Mouse (Mus musculus) layer of hippocampus, postnatal 36 days (tissue): Measurements from ENCODE around the gene Tmem208. TPM values are rescaled to one million over a fixed set of nuclear protein-coding genes. Genes with fewer than 3 reads are reported as not detected.
A peak's percentile ranks its signal among the peaks of the same experiment; 100 is the strongest.
"Not testable (repeated sequence)": the region's sequence is repeated elsewhere in the genome, so short reads cannot be mapped to it uniquely, and the experiment has no call there.

Experiments used
- DNase-seq, 2 experiments: peaks; one replicate each; pipeline ENCODE4 v3.0.0; 2022
- total RNA-seq, 2 experiments: library from RNA; stranded (reverse); gene quantifications; 2 replicates each; pipeline ENCODE4 v1.2.3; 2021

Gene Tmem208
- total RNA-seq: 10 to 100 TPM; 44.1 to 47.9 TPM

DNA sequence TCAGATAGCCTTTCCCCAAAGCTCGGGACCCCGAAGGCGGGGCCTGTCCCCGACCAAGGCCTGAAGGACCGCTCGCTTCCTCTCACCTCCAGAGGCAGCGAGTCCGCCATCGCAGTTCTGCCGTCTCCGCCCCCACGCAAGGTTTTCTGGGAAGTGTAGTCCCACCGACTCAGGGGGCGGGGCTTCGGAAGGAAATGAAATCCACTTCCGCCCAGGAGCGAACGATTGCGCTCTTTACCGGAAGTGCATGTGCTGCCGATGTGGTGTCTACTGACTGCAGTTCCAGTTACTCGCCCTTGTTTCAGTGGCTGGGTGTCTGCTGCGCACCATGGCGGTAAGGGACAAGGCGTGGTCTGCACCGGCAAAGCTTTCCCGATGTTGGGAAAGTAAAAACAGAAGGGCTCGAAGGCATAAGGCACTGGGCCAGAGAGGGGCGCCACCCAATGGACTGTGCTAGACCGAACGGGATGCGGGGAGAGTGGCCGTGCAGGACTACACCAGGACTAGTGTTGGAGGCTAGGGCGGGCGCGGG is at the start of gene Tmem208, which contains the start of gene Lrrc29:
Gene Tmem208, plus strand, starts transcription at position 214 of the 532 bp plus-strand sequence.
Gene Lrrc29, minus strand, starts transcription at position 138 of the 532 bp plus-strand sequence.
- peak; percentile 96 for DNase-seq

- DNase-seq: peak; percentile 84 to 88
Measured at GRCm38 (mm10) chr8:105278911-105279334, 47.2 kb upstream of the Tmem208 start.

DNA sequence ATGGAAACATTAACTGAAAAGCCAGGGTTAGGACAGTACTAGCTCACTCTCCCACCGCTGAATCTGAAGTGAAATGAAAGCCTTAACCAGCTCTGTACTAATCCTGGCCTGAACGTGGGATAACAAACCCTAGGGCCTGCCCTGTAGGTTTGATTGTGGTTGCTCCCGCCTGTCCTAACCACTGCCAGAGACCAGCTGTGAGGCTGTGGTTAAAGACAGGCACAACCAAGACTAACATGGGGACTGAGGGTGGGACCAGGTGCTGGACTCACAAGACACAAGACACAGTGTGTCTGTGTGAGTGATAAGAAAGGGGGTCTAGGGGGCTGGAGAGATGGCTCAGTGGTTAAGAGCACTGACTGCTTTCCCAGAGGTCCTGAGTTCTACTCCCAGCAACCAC is 45.6 kb upstream of the Tmem208 start:
- DNase-seq: no peak

DNA sequence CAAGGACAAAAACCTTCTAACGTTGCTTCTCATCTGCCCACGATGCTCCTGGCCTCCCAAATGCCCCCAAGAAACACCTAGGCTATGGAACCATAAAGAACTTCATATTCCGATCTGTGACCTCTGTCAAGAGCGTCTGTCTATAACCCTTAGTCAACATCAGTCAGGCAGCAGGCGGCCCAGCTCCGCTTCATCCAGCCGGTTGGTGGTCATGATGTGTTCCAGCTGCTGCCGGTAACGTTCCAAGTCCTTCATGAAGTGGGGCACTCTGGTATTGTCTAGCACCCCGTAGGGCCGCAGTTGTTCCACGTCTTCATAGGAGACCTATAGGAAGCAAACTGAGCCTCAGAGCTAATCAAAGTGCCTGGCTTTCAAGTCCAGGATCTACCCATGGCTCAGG is 44.3 kb upstream of the Tmem208 start:
- no peak for DNase-seq

DNA sequence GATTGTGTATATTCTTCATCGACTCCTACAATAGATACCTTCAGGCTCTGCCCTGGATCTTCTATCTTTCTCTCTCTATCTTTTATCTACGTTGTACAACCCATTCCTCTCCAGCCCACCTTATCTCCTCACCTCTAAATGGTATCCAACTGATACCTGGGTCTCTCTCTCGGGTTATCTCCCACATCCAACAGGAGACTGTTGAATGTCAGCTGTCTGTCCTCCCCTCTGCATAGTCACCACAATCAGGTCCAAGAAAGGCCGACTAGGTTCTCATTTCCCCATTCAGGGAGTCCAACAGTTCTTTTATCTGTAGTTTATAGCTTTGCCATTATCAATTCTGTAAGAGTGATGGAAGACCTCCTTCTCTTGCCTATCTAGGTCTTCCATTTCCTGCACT is 43.9 kb upstream of the Tmem208 start:
- no peak for DNase-seq

DNA sequence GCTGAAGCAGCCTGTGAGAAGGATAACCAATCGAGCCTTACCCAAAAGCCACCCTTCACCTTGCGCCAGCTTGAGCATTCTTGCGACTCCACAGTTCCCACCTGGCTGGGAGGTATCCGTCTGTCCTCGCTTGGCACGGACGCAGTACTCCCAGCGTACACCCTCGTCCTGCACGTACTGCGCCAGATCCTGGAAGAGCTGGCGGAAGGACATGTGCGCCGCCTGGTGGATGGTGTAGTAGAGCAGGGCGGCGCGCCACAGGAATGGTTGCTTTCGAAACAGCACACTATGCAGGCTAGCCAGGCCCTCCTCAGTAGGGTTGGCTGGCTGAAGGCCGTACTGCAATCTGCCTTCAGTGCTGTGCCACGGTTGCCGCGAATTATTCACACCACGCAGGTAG is 43.1 kb upstream of the Tmem208 start:
- DNase-seq: no peak

- DNase-seq: no peak
Measured at GRCm38 (mm10) chr8:105285514-105285913, 40.6 kb upstream of the Tmem208 start.

GRCm38 (mm10) chr8:105286907-105287306 is 39.2 kb upstream of the Tmem208 start:
- no peak for DNase-seq

DNA sequence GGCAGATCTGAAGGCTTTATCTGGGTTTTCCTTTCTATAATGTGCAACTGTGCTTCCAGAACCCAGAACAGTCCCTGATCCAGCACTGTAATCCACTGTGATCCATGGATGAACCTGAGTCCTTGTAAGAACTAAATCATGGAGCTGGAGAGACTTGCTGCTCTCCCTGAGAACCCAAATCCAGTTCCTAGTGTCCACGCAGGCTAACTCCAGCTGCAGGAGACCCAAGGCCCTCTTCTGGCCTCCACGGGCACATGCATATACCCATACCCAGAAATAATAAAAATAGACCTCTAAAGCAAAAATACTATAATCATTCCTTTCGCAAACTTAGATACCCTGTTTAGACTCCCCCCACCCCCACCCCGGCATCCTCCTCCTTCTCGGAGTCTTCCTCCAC is 37.9 kb upstream of the Tmem208 start:
- DNase-seq: no peak

DNA sequence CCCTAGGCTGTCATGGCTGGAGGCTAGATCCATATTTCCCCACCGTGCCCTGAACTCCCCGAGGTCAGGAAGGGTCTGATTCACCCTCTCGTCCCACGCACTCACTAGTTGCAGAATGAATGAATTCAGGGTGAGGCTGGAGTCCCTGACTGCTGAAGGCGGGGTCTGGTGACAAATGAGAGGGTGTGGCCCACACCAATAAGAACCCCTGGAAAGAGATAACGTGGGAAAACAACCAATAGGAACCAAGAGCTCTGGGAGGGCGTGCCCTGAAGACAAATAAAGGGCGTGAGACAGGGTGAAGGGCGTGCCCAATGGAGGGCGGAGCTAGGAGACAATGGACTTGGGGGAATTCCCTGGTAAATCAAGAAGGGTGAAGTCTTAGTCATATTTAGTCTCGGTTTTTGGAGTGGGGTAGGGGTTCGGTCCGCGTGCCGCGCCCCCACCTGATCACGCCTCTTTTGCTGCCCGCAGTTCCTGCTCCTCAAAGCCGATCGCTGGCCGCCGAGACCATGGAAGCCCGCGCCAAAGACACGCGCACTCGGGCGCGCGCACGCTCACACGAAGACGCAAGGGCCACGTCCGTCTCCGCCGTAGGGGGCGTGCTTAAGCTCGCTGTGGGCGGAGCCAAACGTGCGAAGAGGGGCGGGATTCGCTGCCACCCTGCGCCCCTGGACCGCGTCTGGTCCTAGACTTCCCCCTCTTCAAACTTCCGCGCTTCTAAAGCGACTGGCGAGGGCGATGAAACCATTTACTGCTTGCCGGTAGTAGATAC is 37.0 kb upstream of the Tmem208 start:
- DNase-seq: peak; percentile 93 to 94

DNA sequence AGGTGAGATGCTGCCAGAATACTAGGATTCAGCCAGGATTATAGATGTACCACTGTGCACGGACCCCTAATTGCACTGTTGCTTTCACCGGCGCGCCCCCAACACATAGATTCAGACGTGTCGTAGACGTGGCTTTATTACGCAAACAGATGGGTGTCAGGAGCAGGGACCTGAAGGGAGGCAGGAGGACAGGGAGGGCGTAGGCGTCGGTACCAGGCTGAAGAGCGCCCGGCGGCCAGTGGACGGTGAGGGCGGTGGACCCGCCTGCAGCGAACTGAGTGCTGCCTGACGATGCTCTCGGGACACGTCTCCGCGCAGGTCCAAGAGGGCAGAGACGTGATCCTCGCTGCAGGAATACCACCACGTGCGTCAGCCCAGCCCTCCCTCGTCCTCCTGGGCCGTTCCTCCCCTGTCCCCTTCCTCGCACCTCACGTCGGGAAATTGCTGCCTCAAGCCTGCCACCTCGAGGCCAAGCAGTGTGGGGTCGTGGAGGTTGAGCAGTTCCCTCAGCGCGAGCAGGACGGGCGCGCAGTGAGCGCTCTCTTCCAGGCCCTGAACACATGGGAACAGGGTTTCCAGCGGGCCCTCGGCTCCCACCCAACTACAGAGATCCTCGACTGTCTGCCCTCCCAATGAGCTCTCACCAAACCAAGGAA is 36.2 kb upstream of the Tmem208 start, which contains the start of gene 4931428F04Rik:
Gene 4931428F04Rik, minus strand, starts transcription at position 60 of the 656 bp plus-strand sequence.
- peak in 1 of 2 experiments; percentile 46 for DNase-seq

DNA sequence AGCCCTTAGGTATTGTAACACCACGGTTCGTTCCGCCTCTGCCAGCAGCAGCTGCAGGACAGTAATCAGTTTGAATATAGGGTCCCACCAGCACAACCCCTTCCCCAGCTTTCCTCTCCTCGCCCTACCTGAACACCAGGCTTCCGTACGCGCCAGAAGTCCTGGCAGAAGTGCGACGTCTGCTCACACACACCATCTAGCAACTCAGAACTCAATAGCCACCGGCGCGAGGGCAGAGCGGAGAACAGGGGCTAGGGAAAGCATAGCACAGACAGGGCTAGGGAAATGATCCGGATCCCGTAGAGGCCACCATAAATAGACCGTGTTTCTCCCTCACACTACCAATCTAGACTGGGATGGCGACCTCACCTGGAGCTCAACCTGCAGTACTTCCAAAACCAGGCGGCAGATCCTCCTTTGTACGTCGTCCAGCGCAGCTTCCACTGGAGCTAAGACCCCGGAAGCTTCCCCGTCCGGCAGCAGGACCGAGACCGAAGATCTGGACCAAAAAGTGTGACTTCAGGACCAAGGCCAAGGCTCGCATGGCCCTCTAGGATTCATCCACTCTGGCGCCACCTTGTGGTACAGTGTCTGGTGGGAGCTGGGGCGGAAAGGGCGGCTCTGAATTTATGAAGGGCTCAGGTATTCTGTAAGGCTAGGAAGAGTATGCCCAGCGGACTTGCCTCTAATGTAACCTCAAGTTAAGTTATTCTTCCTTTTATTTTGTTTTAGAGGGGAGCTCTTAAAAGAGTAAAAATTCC is 35.4 kb upstream of the Tmem208 start:
- peak; percentile 61 to 68 for DNase-seq

DNA sequence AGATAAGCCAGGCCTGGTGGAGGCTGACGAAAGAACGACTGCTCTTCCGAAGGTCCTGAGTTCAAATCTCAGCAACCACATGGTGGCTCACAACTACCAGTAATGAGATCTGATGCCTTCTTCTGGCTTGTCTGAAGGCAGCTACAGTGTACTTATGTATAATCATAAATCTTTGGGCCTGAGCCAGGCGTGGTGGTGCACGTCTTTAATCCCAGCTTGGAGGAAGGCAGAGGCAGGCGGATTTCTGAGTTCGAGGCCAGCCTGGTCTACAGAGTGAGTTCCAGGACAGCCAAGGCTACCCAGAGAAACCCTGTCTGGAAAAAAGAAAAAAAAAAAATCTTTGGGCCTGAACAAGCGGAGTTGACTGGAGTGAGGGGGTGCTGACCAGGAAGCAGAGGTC is 34.8 kb upstream of the Tmem208 start:
- not testable (repeated sequence) for DNase-seq

GRCm38 (mm10) chr8:105291802-105292201 is 34.4 kb upstream of the Tmem208 start:
- not testable (repeated sequence) for DNase-seq

GRCm38 (mm10) chr8:105292471-105292870 is 33.7 kb upstream of the Tmem208 start:
- no peak for DNase-seq

DNA sequence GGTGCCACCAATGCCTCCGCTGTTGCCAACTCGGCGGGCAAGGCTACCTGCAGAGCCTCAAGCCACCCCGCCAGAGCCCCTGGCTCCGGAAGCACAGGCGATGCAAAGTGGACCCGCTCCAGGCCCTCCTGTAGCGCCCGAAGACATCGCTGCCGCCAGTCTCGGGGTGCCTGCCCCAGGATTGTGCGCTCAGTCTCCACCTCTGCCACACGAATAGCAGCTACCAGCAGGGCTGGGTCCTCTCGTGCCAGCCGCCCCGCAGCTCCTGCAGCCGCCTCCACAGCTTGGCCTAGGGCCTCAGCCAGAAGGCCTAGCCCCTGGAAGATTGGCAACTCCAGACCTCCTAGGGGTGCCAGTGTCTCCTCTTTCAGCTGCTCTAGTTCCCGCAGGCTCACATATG is 32.7 kb upstream of the Tmem208 start:
- DNase-seq: no peak

DNA sequence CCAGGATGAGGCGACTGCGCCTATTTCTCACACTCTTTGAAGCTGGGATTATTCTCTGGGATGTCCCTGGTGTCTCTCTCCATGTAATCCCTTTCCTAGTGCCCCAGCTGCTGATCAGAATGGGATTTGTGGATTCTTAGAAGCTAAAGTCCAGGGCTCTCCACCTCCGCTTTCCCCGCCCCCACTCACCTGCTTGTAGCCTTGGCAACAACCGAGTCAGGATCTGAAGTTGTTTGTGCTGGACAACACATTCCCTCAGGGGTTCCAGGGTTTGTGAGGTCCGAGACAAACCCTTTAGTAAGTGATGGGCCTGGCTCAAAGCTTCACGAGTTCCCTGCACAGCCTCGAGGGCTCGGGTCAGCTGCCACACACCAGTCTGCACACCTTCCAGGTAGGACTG is 31.4 kb upstream of the Tmem208 start:
- no peak for DNase-seq

- DNase-seq: no peak
Measured at GRCm38 (mm10) chr8:105295256-105295655, 30.9 kb upstream of the Tmem208 start.

DNA sequence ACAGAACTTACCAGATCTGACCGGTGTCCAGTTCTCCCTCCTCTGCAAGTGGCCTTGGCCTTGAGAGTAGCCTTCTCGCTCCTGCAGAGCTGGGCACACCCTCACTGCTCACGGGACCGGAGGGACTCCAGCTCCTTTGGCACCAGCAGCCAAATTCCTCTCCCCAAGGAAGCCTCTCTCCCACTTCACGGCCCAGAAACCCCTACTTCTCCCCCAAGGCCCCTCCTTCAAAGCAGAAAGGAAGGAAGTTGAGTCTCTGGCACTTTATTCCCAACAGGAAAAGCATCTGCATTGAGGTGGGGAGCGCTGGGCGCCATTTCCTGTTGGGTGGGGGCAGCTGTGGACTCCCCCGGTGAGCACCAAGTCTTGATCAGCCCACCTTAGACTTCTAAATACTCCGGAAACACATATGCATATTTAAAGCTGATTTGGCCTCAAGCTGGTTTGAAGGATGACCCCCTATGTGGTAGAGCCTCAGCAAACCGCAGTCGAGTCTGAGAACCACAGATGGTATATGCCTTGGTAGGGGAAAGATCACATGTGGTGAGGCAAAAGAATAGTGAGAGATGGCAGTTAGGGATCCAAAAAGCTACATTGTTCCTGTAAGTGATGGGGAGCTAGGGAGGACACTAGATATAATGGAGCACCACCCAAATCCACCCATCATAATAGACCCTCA is 30.1 kb upstream of the Tmem208 start, which contains the start of gene Exoc3l:
Gene Exoc3l, minus strand, starts transcription at position 207 of the 679 bp plus-strand sequence.
- no peak for DNase-seq

- peak; percentile 90 to 91 for DNase-seq
Measured at GRCm38 (mm10) chr8:105297511-105298192, 28.5 kb upstream of the Tmem208 start, which contains the start of gene E2f4. E2f4 (plus strand) TSS chr8:105297663.
